Mouse (Mus musculus) spleen, adult 2 months (tissue): ENCODE measurements around the gene Srebf2. TPM values are rescaled to one million over a fixed set of nuclear protein-coding genes. Genes with fewer than 3 reads are reported as not detected.

Experiments
- DNase-seq, 2 experiments: peaks; one replicate each; pipeline versions ENCODE4 v3.0.0 to v3.0.0-alpha.2; 2012 to 2021; ENCODE audit warnings: low spot score in 2 of 2, low read depth in 1 of 2
- H3K27ac ChIP-seq: fragments of 200-500 bp; 2 replicates; pipeline ENCODE4 v1.5.1; 2012; ENCODE audit warnings: low read length, inconsistent platforms; ENCODE audit not compliant: insufficient read depth
- H3K27me3 ChIP-seq: fragments of 200-500 bp; 2 replicates; pipeline ENCODE4 v1.6.1; 2012; ENCODE audit warnings: mild to moderate bottlenecking, moderate library complexity, low read length, inconsistent platforms; ENCODE audit not compliant: control insufficient read depth, insufficient read depth
- H3K36me3 ChIP-seq: fragments of 200-500 bp; 2 replicates; pipeline ENCODE4 v1.6.1; 2012; ENCODE audit warnings: mild to moderate bottlenecking, low read length, inconsistent platforms; ENCODE audit not compliant: control insufficient read depth, insufficient read depth
- H3K4me1 ChIP-seq: fragments of 200-500 bp; 2 replicates; pipeline ENCODE4 v1.6.1; 2011; ENCODE audit warnings: inconsistent platforms; ENCODE audit not compliant: control insufficient read depth, insufficient read depth, insufficient read length
- H3K4me3 ChIP-seq: fragments of 200-500 bp; 2 replicates; pipeline ENCODE4 v1.5.1; 2011; ENCODE audit warnings: mild to moderate bottlenecking, inconsistent platforms; ENCODE audit not compliant: insufficient read depth, insufficient read length; ENCODE audit errors: extremely low read depth
- CTCF ChIP-seq: fragments of 200-500 bp; IDR thresholded peaks from 2 replicates; pipeline ENCODE4 v1.5.1; 2011; ENCODE audit warnings: mild to moderate bottlenecking, inconsistent platforms; ENCODE audit not compliant: insufficient read depth, insufficient read length, insufficient replicate concordance; ENCODE audit errors: extremely low read depth
- POLR2A ChIP-seq: fragments of 200-500 bp; IDR thresholded peaks from 2 replicates; pipeline ENCODE4 v1.6.1; 2011; ENCODE audit warnings: low read depth, low read length, inconsistent platforms
- WGBS: fragments of 180-500 bp; shearing (Covaris S2); methylation state at CpG from one replicate; pipeline ENCODE4 v1.1.7; 2018; 5-methylcytosine and 5-hydroxymethylcytosine counted together
- polyA plus RNA-seq: library from polyadenylated mRNA; depleted of rRNA; stranded (reverse); fragments of >200 nt; gene quantifications from 2 replicates; pipeline ENCODE4 v1.2.3, GENCODE M21; 2012

Srebf2 gene
- polyA plus RNA-seq, 1 experiment = 204 TPM

GRCm38 (mm10) chr15:82223657-82224601, 76.9 kb downstream of the Srebf2 start, which contains the start of gene Tnfrsf13c:
Gene Tnfrsf13c, minus strand, starts transcription at chr15:82224369.
- H3K4me3 ChIP-seq = peak within 1 kb of the TSS; percentile 67
- WGBS = 1% methylated on average over 42 of the region's 44 CpGs
- H3K27ac ChIP-seq = peak within 1 kb of the TSS; percentile 84
- TF ChIP-seq CTCF = no peak
- TF ChIP-seq POLR2A = peak; percentile 94
- no peaks in the 10 kb centered on the region for H3K27me3 ChIP-seq
- peaks cover 5% of the 10 kb centered on the region; the same call in 1 of the 2 replicates for H3K36me3 ChIP-seq
- peaks cover 45% of the 10 kb centered on the region; the same call in 1 of the 2 replicates for H3K4me1 ChIP-seq
- peak; percentile 55 to 94 for DNase-seq

- peaks cover 5% of the 10 kb centered on the region; the same call in 1 of the 2 replicates for H3K36me3 ChIP-seq
- H3K4me3 ChIP-seq = peak overlapping the region; percentile 67; the same call in 1 of the 2 replicates
- WGBS = 30% methylated on average over 7 of the region's 7 CpGs
- no peaks in the 10 kb centered on the region for H3K27me3 ChIP-seq
- peak overlapping the region; percentile 84 for H3K27ac ChIP-seq
- DNase-seq = no peak
- TF ChIP-seq POLR2A (no peak), CTCF (no peak)
- H3K4me1 ChIP-seq = peaks cover 41% of the 10 kb centered on the region; the same call in 1 of the 2 replicates
These were observed 77.7 kb downstream of the Srebf2 start for GRCm38 (mm10) chr15:82224602-82225215.

GRCm38 (mm10) chr15:82225769-82226168, 78.8 kb downstream of the Srebf2 start:
- no peak for TF ChIP-seq CTCF
- no peak for TF ChIP-seq POLR2A
- Histone ChIP-seq H3K27me3 (no peaks in the 10 kb centered on the region), H3K36me3 (peaks cover 5% of the 10 kb centered on the region; the same call in 1 of the 2 replicates), H3K4me1 (peaks cover 42% of the 10 kb centered on the region; the same call in 1 of the 2 replicates), H3K4me3 (no peak overlapping the region), H3K27ac (peak overlapping the region; percentile 84)
- DNase-seq = no peak
- WGBS = 46% methylated on average over 5 of the region's 5 CpGs

GRCm38 (mm10) chr15:82229542-82230045, 82.6 kb downstream of the Srebf2 start:
- peak overlapping the region; percentile 74 for H3K27ac ChIP-seq
- peak in 1 of 2 experiments; percentile 83 for DNase-seq
- H3K27me3 ChIP-seq = no peaks in the 10 kb centered on the region
- H3K36me3 ChIP-seq = no peaks in the 10 kb centered on the region
- H3K4me1 ChIP-seq = peaks cover 60% of the 10 kb centered on the region
- H3K4me3 ChIP-seq = no peak overlapping the region
- no peak for TF ChIP-seq CTCF
- TF ChIP-seq POLR2A = no peak
- 47% methylated on average over 11 of the region's 11 CpGs for WGBS

- 77% methylated on average over 6 of the region's 6 CpGs for WGBS
- Histone ChIP-seq H3K27ac (peak overlapping the region; percentile 71), H3K36me3 (no peaks in the 10 kb centered on the region), H3K27me3 (no peaks in the 10 kb centered on the region), H3K4me3 (no peak overlapping the region), H3K4me1 (peaks cover 54% of the 10 kb centered on the region)
- DNase-seq = no peak
- no peak for TF ChIP-seq CTCF
- TF ChIP-seq POLR2A = no peak
These were observed 83.2 kb downstream of the Srebf2 start for GRCm38 (mm10) chr15:82230098-82230611.

- peak overlapping the region; percentile 76; the same call in 1 of the 2 replicates for H3K27ac ChIP-seq
- no peak for TF ChIP-seq CTCF
- no peak for TF ChIP-seq POLR2A
- H3K4me1 ChIP-seq = peaks cover 53% of the 10 kb centered on the region
- no peak for DNase-seq
- H3K27me3 ChIP-seq = no peaks in the 10 kb centered on the region
- 64% methylated on average over 4 of the region's 4 CpGs for WGBS
- H3K4me3 ChIP-seq = no peak overlapping the region
- H3K36me3 ChIP-seq = no peaks in the 10 kb centered on the region
These were observed 84.1 kb downstream of the Srebf2 start for GRCm38 (mm10) chr15:82231100-82231499.
